Mouse (Mus musculus) CH12.LX (cell line): Measurements from ENCODE around the gene Uts2b. TPM values are rescaled to one million over a fixed set of nuclear protein-coding genes. Genes with fewer than 3 reads are reported as not detected.

ENCODE experiments used
- DNase-seq: peaks from one replicate; pipeline ENCODE4 v3.0.0-alpha.2; 2013; ENCODE audit errors: extremely low read depth
- H3K27ac ChIP-seq: 2 replicates; pipeline ENCODE4 v1.5.1; 2012; ENCODE audit warnings: low read depth, mild to moderate bottlenecking, control low read depth, moderate library complexity; ENCODE audit not compliant: insufficient read depth
- H3K27me3 ChIP-seq: replicated peaks from 2 replicates; pipeline ENCODE3; 2012; ENCODE audit warnings: inconsistent platforms
- H3K36me3 ChIP-seq, 2 experiments: replicated peaks in 1 of 2; 2 replicates each; pipeline versions ENCODE3 to v1.6.1; 2012; ENCODE audit warnings: inconsistent platforms in 1 of 2, low read length in 1 of 2, mild to moderate bottlenecking in 1 of 2, mixed read lengths in 1 of 2, moderate library complexity in 1 of 2; ENCODE audit not compliant: control insufficient read depth in 1 of 2, insufficient read depth in 1 of 2
- H3K4me1 ChIP-seq, 2 experiments: 2 replicates each; pipeline ENCODE4 v1.6.1; 2012; ENCODE audit warnings: inconsistent platforms in 1 of 2, moderate library complexity in 1 of 2; ENCODE audit not compliant: insufficient read depth in 2 of 2, control insufficient read depth in 1 of 2
- H3K4me2 ChIP-seq: 2 replicates; pipeline ENCODE4 v1.6.1; 2012; ENCODE audit warnings: low read depth, mild to moderate bottlenecking, control low read depth; ENCODE audit not compliant: poor library complexity, insufficient read depth, severe bottlenecking
- H3K4me3 ChIP-seq, 3 experiments: fragments of 150-350 bp in 1 of 3; sonication (generic) in 1 of 3; replicated peaks in 1 of 3; 2 replicates each; pipeline versions ENCODE3 to v1.5.1; 2011 to 2012; ENCODE audit warnings: low read depth in 2 of 3, low read length in 2 of 3, mild to moderate bottlenecking in 2 of 3, moderate library complexity in 2 of 3, control low read depth in 1 of 3, improper control_type of control experiment in 1 of 3, inconsistent platforms in 1 of 3, mixed read lengths in 1 of 3; ENCODE audit not compliant: poor library complexity in 1 of 3
- H3K79me2 ChIP-seq: replicated peaks from 2 replicates; pipeline ENCODE4 v1.6.1; 2012; ENCODE audit warnings: mild to moderate bottlenecking, moderate library complexity; ENCODE audit not compliant: control insufficient read depth, poor library complexity, insufficient read depth, severe bottlenecking; ENCODE audit errors: extremely low read depth
- H3K9ac ChIP-seq: 2 replicates; pipeline ENCODE4 v1.6.1; 2012; ENCODE audit warnings: low read depth, mild to moderate bottlenecking, control low read depth, moderate library complexity; ENCODE audit not compliant: insufficient read depth
- H3K9me3 ChIP-seq: replicated peaks from 2 replicates; pipeline ENCODE3; 2012; ENCODE audit warnings: low read length, inconsistent platforms, mixed read lengths
- BHLHE40 ChIP-seq: IDR thresholded peaks from 2 replicates; pipeline ENCODE4 v1.6.1; 2011; ENCODE audit warnings: mild to moderate bottlenecking, low read depth, low read length, improper control_type of control experiment
- CHD1 ChIP-seq: IDR thresholded peaks from 2 replicates; pipeline ENCODE4 v1.6.1; 2012; ENCODE audit warnings: low read depth, low read length, improper control_type of control experiment, inconsistent platforms
- CHD2 ChIP-seq: IDR thresholded peaks from 2 replicates; pipeline ENCODE4 v1.6.1; 2011; ENCODE audit warnings: low read length, improper control_type of control experiment
- CTCF ChIP-seq, 2 experiments: IDR thresholded peaks in 1 of 2; conservative IDR thresholded peaks in 1 of 2; 2 replicates each; pipeline ENCODE4 v1.5.1; 2011 to 2012; ENCODE audit warnings: low read depth in 2 of 2, low read length in 2 of 2, improper control_type of control experiment in 1 of 2, inconsistent platforms in 1 of 2, mild to moderate bottlenecking in 1 of 2, moderate library complexity in 1 of 2
- E2F4 ChIP-seq: IDR thresholded peaks from 2 replicates; pipeline ENCODE4 v1.6.1; 2011; ENCODE audit warnings: low read depth, low read length, improper control_type of control experiment; ENCODE audit not compliant: insufficient replicate concordance
- EP300 ChIP-seq: IDR thresholded peaks from 2 replicates; pipeline ENCODE4 v1.6.1; 2011; ENCODE audit warnings: low read length, improper control_type of control experiment
- ETS1 ChIP-seq: conservative IDR thresholded peaks from 2 replicates; pipeline ENCODE4 v1.6.1; 2012; ENCODE audit warnings: low read depth, mild to moderate bottlenecking, inconsistent platforms, low read length, improper control_type of control experiment, moderate library complexity
- GABPA ChIP-seq: IDR thresholded peaks from 2 replicates; pipeline ENCODE4 v1.6.1; 2012; ENCODE audit warnings: low read depth, low read length, improper control_type of control experiment, inconsistent platforms; ENCODE audit not compliant: insufficient replicate concordance
- IRF4 ChIP-seq: IDR thresholded peaks from 2 replicates; pipeline ENCODE4 v1.6.1; 2014; ENCODE audit warnings: low read depth, mild to moderate bottlenecking, inconsistent platforms, low read length, improper control_type of control experiment
- JUN ChIP-seq: IDR thresholded peaks from 2 replicates; pipeline ENCODE4 v1.6.1; 2011; ENCODE audit warnings: low read depth, mild to moderate bottlenecking, low read length, improper control_type of control experiment, moderate library complexity; ENCODE audit not compliant: insufficient read depth
- JUND ChIP-seq: conservative IDR thresholded peaks from 2 replicates; pipeline ENCODE4 v1.6.1; 2011; ENCODE audit warnings: low read depth, low read length, improper control_type of control experiment
- MAFK ChIP-seq: IDR thresholded peaks from 2 replicates; pipeline ENCODE4 v1.6.1; 2011; ENCODE audit warnings: low read length, improper control_type of control experiment; ENCODE audit not compliant: insufficient replicate concordance
- MAX ChIP-seq: IDR thresholded peaks from 2 replicates; pipeline ENCODE4 v1.6.1; 2011; ENCODE audit warnings: low read length, improper control_type of control experiment
- MEF2A ChIP-seq: IDR thresholded peaks from 2 replicates; pipeline ENCODE4 v1.6.1; 2014; ENCODE audit warnings: low read depth, mild to moderate bottlenecking, inconsistent platforms, low read length, improper control_type of control experiment, borderline replicate concordance
- MYC ChIP-seq: IDR thresholded peaks from 2 replicates; pipeline ENCODE4 v1.6.1; 2011; ENCODE audit warnings: low read depth, mild to moderate bottlenecking, improper control_type of control experiment, low read length
- NRF1 ChIP-seq: IDR thresholded peaks from 2 replicates; pipeline ENCODE4 v1.6.1; 2014; ENCODE audit warnings: low read depth, mild to moderate bottlenecking, inconsistent platforms, low read length, improper control_type of control experiment, moderate library complexity
- PAX5 ChIP-seq: IDR thresholded peaks from 2 replicates; pipeline ENCODE4 v1.6.1; 2012; ENCODE audit warnings: low read length, inconsistent platforms, mixed read lengths
- POLR2AphosphoS2 ChIP-seq: IDR thresholded peaks from 2 replicates; pipeline ENCODE4 v1.6.1; 2011; ENCODE audit warnings: low read depth, low read length, improper control_type of control experiment
- RAD21 ChIP-seq: IDR thresholded peaks from 2 replicates; pipeline ENCODE4 v1.6.1; 2011; ENCODE audit warnings: low read depth, mild to moderate bottlenecking, low read length, improper control_type of control experiment, moderate library complexity
- RCOR1 ChIP-seq: conservative IDR thresholded peaks from 2 replicates; pipeline ENCODE4 v1.6.1; 2012; ENCODE audit warnings: low read depth, mild to moderate bottlenecking, inconsistent platforms, low read length, improper control_type of control experiment
- SIN3A ChIP-seq: IDR thresholded peaks from 2 replicates; pipeline ENCODE4 v1.6.1; 2012; ENCODE audit warnings: low read length, improper control_type of control experiment, inconsistent platforms
- TBP ChIP-seq: conservative IDR thresholded peaks from 2 replicates; pipeline ENCODE4 v1.6.1; 2011; ENCODE audit warnings: low read depth, low read length, improper control_type of control experiment
- TCF12 ChIP-seq: IDR thresholded peaks from 2 replicates; pipeline ENCODE4 v1.6.1; 2014; ENCODE audit warnings: low read depth, mild to moderate bottlenecking, inconsistent platforms, low read length, improper control_type of control experiment
- USF1 ChIP-seq: IDR thresholded peaks from 2 replicates; pipeline ENCODE4 v1.6.1; 2014; ENCODE audit warnings: low read depth, mild to moderate bottlenecking, inconsistent platforms, low read length, improper control_type of control experiment
- ZMIZ1 ChIP-seq: IDR thresholded peaks from 2 replicates; pipeline ENCODE4 v1.6.1; 2012; ENCODE audit warnings: low read depth, mild to moderate bottlenecking, inconsistent platforms, low read length, improper control_type of control experiment
- dilution Hi-C: fragments of 300-500 bp; cut with MboI; formaldehyde crosslinking; loops from 2 replicates; pipeline ENCODE4 v1.14.3; 2020; ENCODE audit warnings: low sequenced_read_pairs; ENCODE audit not compliant: extremely low pct_unique_long_range_greater_than_20kb, extremely low pct_ligation_motif_present
- in situ Hi-C: fragments of 300-500 bp; cut with MboI; formaldehyde crosslinking; loops from 3 replicates; pipeline ENCODE4 v1.14.3; 2019; ENCODE audit warnings: low sequenced_read_pairs, low pct_ligation_motif_present, low pct_unique_long_range_greater_than_20kb, mixed read lengths
- polyA plus RNA-seq: library from polyadenylated mRNA; unstranded; fragments of >175 nt; gene quantifications from 2 replicates; pipeline ENCODE4 v1.2.1, GENCODE M21; 2012; ENCODE audit warnings: low read depth; ENCODE audit not compliant: insufficient read length
- total RNA-seq, 2 experiments: library from RNA; depleted of rRNA; stranded (reverse); fragments of 300-350 nt in 1 of 2; fragments of >200 nt in 1 of 2; gene quantifications; 2 replicates each; pipeline ENCODE4 v1.2.3; 2012 to 2014

Gene Uts2b
- total and polyA plus RNA-seq, 3 experiments = 0.38 to 0.51 TPM; not detected in 1

GRCm38 (mm10) chr16:27404107-27404506 is 34.1 kb upstream of the Uts2b start:
- in situ Hi-C loops = no loop called here
- no peak overlapping the region for H3K27ac ChIP-seq
- no peaks in the 10 kb centered on the region for H3K27me3 ChIP-seq
- no peaks in the 10 kb centered on the region for H3K9me3 ChIP-seq
- dilution Hi-C loops = no loop called here
- H3K36me3 ChIP-seq = peaks cover 19 to 49% of the 10 kb centered on the region in 2 experiments
- no peak overlapping the region; the same call in 1 of the 2 replicates for H3K9ac ChIP-seq
- peaks cover 26 to 83% of the 10 kb centered on the region in 2 experiments for H3K4me1 ChIP-seq
- no peak for DNase-seq
- no peak overlapping the region; the same call in 1 of the 2 replicates for H3K4me2 ChIP-seq
- TF ChIP-seq EP300 = no peak
- peak; percentile 55; the same call in 1 of the 2 replicates for TF ChIP-seq POLR2AphosphoS2
- TF ChIP-seq ZMIZ1 = no peak
- TF ChIP-seq CTCF (conservative IDR thresholded peaks at IDR 0.05 in 1 of 2, IDR thresholded peaks at IDR 0.05 in 1 of 2; ENCODE audit: low read depth in 2 of 2, low read length in 2 of 2) = no peak
- TF ChIP-seq CHD1 = 0 out of 2 replicates have a peak, but pooled peaks have one; percentile 62
- TF ChIP-seq, all 38 proteins: peak for 2
- no peak overlapping the region for H3K4me3 ChIP-seq
- peaks cover 71% of the 10 kb centered on the region for H3K79me2 ChIP-seq

GRCm38 (mm10) chr16:27401579-27401978 is 31.5 kb upstream of the Uts2b start:
- Histone ChIP-seq H3K4me1 (peaks cover 27 to 86% of the 10 kb centered on the region in 2 experiments), H3K27ac (peak overlapping the region; percentile 80), H3K9ac (peak overlapping the region; percentile 58), H3K79me2 (peaks cover 72% of the 10 kb centered on the region), H3K4me2 (peak overlapping the region; percentile 99), H3K27me3 (no peaks in the 10 kb centered on the region), H3K4me3 (no peak overlapping the region), H3K36me3 (peaks cover 17 to 43% of the 10 kb centered on the region in 2 experiments), H3K9me3 (peaks cover 13% of the 10 kb centered on the region)
- in situ Hi-C loops (no loop called here), dilution Hi-C loops (no loop called here)
- no peak for DNase-seq
- TF ChIP-seq MEF2A (peak; percentile 57; the same call in 1 of the 2 replicates), BHLHE40 (peak; percentile 52; the same call in 1 of the 2 replicates), IRF4 (peak; percentile 87), CHD1 (peak; percentile 94; the same call in 1 of the 2 replicates), E2F4 (no peak), JUN (peak; percentile 35; the same call in 1 of the 2 replicates), MYC (0 out of 2 replicates have a peak, but pooled peaks have one; percentile 26), PAX5 (no peak), RCOR1 (peak; percentile 77; the same call in 1 of the 2 replicates), SIN3A (peak; percentile 84; the same call in 1 of the 2 replicates), ETS1 (peak; percentile 70), CHD2 (peak; percentile 74), MAFK (peak; percentile 96), JUND (0 out of 2 replicates have a peak, but pooled peaks have one; percentile 12), TCF12 (0 out of 2 replicates have a peak, but pooled peaks have one; percentile 37), NRF1 (no peak), TBP (no peak), RAD21 (no peak; the same call in 1 of the 2 replicates), EP300 (peak; percentile 91), USF1 (no peak), POLR2AphosphoS2 (no peak), MAX (no peak), GABPA (no peak)
